Mouse (Mus musculus): ENCODE results near the gene Pecam1.

GRCm38 (mm10) chr11:106720379-106720778 lies 30.0 kb downstream of the Pecam1 start:
- TF ChIP-seq CTCF (conservative IDR thresholded peaks at IDR 0.05 in 1 of 2, IDR thresholded peaks at IDR 0.05 in 1 of 2; ENCODE audit: low read depth in 2 of 2, low read length in 2 of 2) (no peak), POLR2A (IDR thresholded peaks at IDR 0.05; ENCODE audit: low read depth, low read length) (no peak), JUND (conservative IDR thresholded peaks at IDR 0.05; ENCODE audit: low read depth, low read length) (no peak), CHD2 (IDR thresholded peaks at IDR 0.05; ENCODE audit: low read length) (no peak)

All from CH12.LX (cell line).